Mouse (Mus musculus) stomach, embryonic 15.5 days (tissue): ENCODE measurements around the gene Slx1b. TPM values are rescaled to one million over a fixed set of nuclear protein-coding genes. Genes with fewer than 3 reads are reported as not detected.
"Not testable (repeated sequence)": the region's sequence is repeated elsewhere in the genome, so short reads cannot be mapped to it uniquely, and the experiment has no call there.

ENCODE experiments used
- ATAC-seq: fragments of 200-750 bp; cut with Nextera tagmentation; 2 replicates; pipeline ENCODE4 v1.8.0; 2017; ENCODE audit warnings: low read depth, moderate number of reproducible peaks, moderate TSS enrichment; ENCODE audit not compliant: insufficient read depth, low FRiP score
- H3K27ac ChIP-seq: fragments of 300-500 bp; sonication (generic); 2 replicates; pipeline ENCODE4 v1.5.1; 2015; ENCODE audit warnings: mild to moderate bottlenecking, inconsistent platforms
- H3K27me3 ChIP-seq: fragments of 300-500 bp; sonication (generic); replicated peaks from 2 replicates; pipeline ENCODE4 v1.6.1; 2015; ENCODE audit warnings: inconsistent platforms
- H3K36me3 ChIP-seq: fragments of 300-500 bp; sonication (generic); 2 replicates; pipeline ENCODE4 v1.6.1; 2015; ENCODE audit warnings: inconsistent platforms
- H3K4me1 ChIP-seq: fragments of 300-500 bp; sonication (generic); 2 replicates; pipeline ENCODE4 v1.6.1; 2015; ENCODE audit warnings: inconsistent platforms
- H3K4me2 ChIP-seq: fragments of 300-500 bp; sonication (generic); 2 replicates; pipeline ENCODE4 v1.6.1; 2015; ENCODE audit warnings: mild to moderate bottlenecking, inconsistent platforms
- H3K4me3 ChIP-seq: fragments of 300-500 bp; sonication (generic); replicated peaks from 2 replicates; pipeline ENCODE4 v1.5.1; 2015; ENCODE audit warnings: inconsistent platforms
- H3K9ac ChIP-seq: fragments of 300-500 bp; sonication (generic); 2 replicates; pipeline ENCODE4 v1.6.1; 2015; ENCODE audit warnings: inconsistent platforms
- H3K9me3 ChIP-seq: fragments of 300-500 bp; sonication (generic); 2 replicates; pipeline ENCODE4 v1.6.1; 2016; ENCODE audit warnings: inconsistent platforms
- WGBS: fragments of 180-500 bp; shearing (Covaris S2); methylation state at CpG from one replicate; pipeline ENCODE4 v1.1.7; 2015; 5-methylcytosine and 5-hydroxymethylcytosine counted together
- polyA plus RNA-seq: library from polyadenylated mRNA; unstranded; fragments of >200 nt; fragmentation: Nextera tagmentation; extraction: Ambion mirVana; gene quantifications from 2 replicates; pipeline ENCODE4 v1.2.1, GENCODE M21; 2015

The Slx1b gene
- polyA plus RNA-seq, 1 experiment from 2014 or later, result 7.9 TPM

DNA sequence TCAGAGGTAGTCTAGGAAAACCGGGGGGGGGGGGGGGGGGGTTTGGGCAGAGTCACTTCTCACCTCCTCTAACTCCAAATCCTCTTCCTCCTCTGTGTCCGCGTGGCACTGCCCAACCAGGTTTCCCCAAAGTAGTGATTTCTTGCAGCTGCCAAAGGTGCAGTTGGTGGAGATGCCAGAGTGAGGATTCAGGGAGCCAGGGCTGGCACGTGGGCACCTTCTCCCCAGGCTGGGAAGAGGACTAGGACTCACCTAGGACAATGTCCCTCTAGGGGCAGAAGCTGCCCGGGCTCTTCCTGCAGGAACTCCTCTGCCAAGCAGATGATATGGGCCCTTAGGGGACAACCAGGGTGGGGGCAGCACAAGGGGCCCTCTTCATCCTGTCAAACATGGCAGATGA lies 3.9 kb downstream of the Slx1b start:
- WGBS, result 75% methylated on average over 5 of the region's 5 CpGs
- no peak overlapping the region for H3K4me3 ChIP-seq
- ATAC-seq, result no peak

GRCm38 (mm10) chr7:126690737-126691136 lies 4.8 kb downstream of the Slx1b start:
- Histone ChIP-seq H3K36me3 (peaks cover 17% of the 10 kb centered on the region), H3K4me3 (no peak overlapping the region), H3K9ac (no peak overlapping the region), H3K4me1 (0 out of 2 replicates have a peak, but pooled peaks cover 5% of the 10 kb centered on the region), H3K9me3 (no peaks in the 10 kb centered on the region), H3K4me2 (no peak overlapping the region), H3K27me3 (no peaks in the 10 kb centered on the region), H3K27ac (no peak overlapping the region)
- ATAC-seq, result no peak
- WGBS, result 84% methylated on average over 3 of the region's 3 CpGs

More for the DNA sequence above, 3.9 kb downstream of the Slx1b start:
- Histone ChIP-seq H3K9ac (no peak overlapping the region), H3K27ac (no peak overlapping the region), H3K4me1 (peaks cover 10% of the 10 kb centered on the region), H3K4me2 (no peak overlapping the region), H3K9me3 (no peaks in the 10 kb centered on the region), H3K36me3 (peaks cover 17% of the 10 kb centered on the region), H3K27me3 (no peaks in the 10 kb centered on the region)

DNA sequence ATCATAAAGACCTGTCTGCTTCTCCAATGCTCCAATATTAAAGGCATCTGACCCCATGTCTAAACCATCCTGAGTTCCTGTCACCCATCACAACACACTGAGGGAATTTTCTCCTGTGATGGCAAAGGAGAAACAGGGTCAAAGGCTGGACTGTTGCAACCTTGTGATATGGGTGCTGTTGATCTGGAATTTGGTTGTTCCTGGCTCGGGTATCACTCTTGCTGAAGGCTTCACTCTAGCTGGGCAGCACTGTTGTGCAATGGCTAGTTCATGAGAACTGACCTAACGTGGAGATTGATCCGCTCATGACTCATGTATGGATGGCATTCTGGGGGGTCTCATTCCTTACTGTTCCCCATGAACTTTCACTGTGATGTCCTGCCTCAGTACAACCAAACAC lies 6.6 kb downstream of the Slx1b start:
- 72% methylated on average over 3 of the region's 3 CpGs for WGBS
- Histone ChIP-seq H3K27ac (no peak overlapping the region), H3K4me3 (no peak overlapping the region), H3K4me2 (no peak overlapping the region), H3K27me3 (no peaks in the 10 kb centered on the region), H3K36me3 (peaks cover 17% of the 10 kb centered on the region), H3K9ac (no peak overlapping the region), H3K4me1 (no peaks in the 10 kb centered on the region), H3K9me3 (no peaks in the 10 kb centered on the region)
- ATAC-seq, result no peak

DNA sequence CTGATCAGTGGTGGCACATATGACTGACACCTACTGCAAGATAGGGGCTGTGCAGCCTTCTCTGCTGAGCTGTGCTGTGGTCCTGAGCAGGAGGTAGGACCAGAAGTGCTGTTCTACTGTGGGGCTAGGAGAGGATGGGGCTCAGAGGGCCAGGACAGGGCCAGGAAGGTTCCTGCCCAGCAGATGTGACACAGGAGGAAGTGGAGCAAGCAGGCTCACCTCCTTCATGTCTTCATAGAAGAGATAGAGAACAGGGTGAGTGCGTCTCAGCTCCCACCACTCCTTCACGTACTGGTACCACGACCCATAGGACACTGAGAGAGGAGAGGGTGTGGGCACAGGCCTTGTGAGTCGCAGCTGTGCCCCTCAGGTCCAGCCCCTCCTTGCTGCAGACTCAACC lies 7.4 kb downstream of the Slx1b start:
- ATAC-seq, H3K4me2 ChIP-seq: not testable (repeated sequence)
- 74% methylated on average over 4 of the region's 4 CpGs for WGBS

DNA sequence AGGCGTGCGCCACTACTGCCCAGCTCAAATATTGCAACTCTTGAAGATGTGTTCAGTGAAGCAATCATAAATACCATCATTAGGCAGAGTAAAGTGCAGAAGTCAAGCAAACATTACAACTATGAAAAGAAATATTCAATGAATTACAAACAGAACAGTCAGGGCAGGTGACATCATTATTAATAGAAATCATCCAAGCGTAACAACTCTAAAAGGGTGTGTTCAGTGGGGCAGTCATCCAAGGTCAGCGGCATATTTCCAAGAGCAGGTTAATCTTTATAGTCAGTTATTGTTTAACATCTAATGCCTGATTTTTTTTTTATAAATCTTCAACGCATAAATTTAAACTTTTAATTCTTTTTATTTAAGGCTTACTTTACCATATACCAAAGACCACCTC lies 14.4 kb downstream of the Slx1b start:
- ATAC-seq, result no peak
- H3K4me2 ChIP-seq, result no peak overlapping the region
- no peaks in the 10 kb centered on the region for H3K27me3 ChIP-seq
- no peaks in the 10 kb centered on the region for H3K9me3 ChIP-seq
- H3K27ac ChIP-seq, result no peak overlapping the region
- 79% methylated on average over 5 of the region's 5 CpGs for WGBS
- H3K9ac ChIP-seq, result no peak overlapping the region
- no peaks in the 10 kb centered on the region for H3K36me3 ChIP-seq
- no peak overlapping the region for H3K4me3 ChIP-seq
- H3K4me1 ChIP-seq, result no peaks in the 10 kb centered on the region

More for the DNA sequence above, 7.4 kb downstream of the Slx1b start:
- H3K36me3 ChIP-seq, result peaks cover 17% of the 10 kb centered on the region
- not testable (repeated sequence) for H3K4me3 ChIP-seq, H3K4me1 ChIP-seq, H3K27ac ChIP-seq, H3K9me3 ChIP-seq, H3K27me3 ChIP-seq, H3K9ac ChIP-seq

DNA sequence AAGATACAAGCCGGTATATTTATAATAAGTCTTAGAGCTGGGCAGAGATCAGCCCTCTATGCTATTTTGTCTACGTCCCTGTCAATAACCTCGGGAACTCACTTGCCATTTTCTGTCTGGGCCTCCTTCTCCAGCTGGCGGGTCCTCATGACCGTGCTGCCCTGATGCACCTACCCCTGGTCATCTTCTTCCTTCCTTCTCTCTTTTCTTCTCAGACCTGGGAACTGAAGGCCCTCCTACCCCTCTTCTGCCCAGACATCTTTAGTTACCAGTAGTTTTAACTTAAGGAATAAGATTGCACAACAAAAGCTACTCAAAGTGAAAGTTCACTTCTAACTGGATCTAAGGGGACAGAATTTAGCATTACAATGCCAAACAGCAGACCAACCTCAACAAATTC lies 15.9 kb downstream of the Slx1b start:
- Histone ChIP-seq H3K27me3 (no peaks in the 10 kb centered on the region), H3K4me1 (no peaks in the 10 kb centered on the region), H3K4me3 (no peak overlapping the region), H3K27ac (no peak overlapping the region), H3K36me3 (no peaks in the 10 kb centered on the region), H3K9me3 (no peaks in the 10 kb centered on the region), H3K4me2 (no peak overlapping the region), H3K9ac (no peak overlapping the region)
- WGBS, result 85% methylated on average over 5 of the region's 5 CpGs
- no peak for ATAC-seq

DNA sequence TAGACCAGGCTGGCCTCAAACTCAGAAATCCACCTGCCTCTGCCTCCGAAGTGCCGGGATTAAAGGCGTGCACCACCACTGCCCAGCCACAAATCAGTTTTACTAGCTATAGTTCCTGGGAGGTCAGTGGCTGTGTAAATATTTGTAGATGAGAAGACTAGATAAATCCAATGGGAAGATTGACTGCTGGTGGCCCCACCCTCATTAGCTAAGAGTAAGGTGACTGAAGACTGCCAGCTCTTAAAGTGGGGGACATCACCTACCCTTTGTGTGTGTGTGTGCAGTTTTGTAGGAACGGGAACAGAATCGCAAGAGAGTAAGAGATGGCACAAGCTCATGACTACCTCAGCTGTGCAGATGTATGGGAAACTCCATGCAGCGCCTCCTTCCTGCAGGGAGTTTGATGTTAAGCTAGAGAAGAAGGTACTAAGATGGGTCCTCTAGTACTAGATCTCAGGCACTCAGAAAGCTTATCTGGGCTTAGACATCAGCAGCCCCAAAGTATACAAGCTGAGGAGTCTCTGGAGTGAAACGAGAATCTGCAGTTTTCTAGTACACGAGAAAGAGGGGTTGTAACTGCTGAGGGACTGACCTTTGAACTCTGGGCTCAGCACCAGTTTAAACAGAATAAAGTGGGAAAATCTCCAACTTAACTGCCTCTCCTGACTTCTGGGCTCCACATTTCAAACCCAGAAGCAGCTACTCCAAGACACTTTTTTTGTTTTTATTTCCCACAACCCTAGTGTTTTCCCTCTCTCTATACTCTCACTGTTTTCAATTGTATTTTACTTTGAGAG lies 16.8 kb downstream of the Slx1b start:
- Histone ChIP-seq H3K27me3 (no peaks in the 10 kb centered on the region), H3K27ac (no peak overlapping the region), H3K4me3 (no peak overlapping the region), H3K36me3 (0 out of 2 replicates have a peak, but pooled peaks cover 2% of the 10 kb centered on the region), H3K9ac (no peak overlapping the region), H3K4me1 (no peaks in the 10 kb centered on the region), H3K9me3 (no peaks in the 10 kb centered on the region), H3K4me2 (no peak overlapping the region)
- WGBS, result 52% methylated on average over 8 of the region's 8 CpGs
- ATAC-seq, result no peak

- Histone ChIP-seq H3K4me2 (no peak overlapping the region), H3K27me3 (no peaks in the 10 kb centered on the region), H3K9me3 (no peaks in the 10 kb centered on the region), H3K4me1 (no peaks in the 10 kb centered on the region), H3K36me3 (peaks cover 14% of the 10 kb centered on the region), H3K9ac (no peak overlapping the region), H3K4me3 (no peak overlapping the region), H3K27ac (no peak overlapping the region)
- 86% methylated on average over 4 of the region's 4 CpGs for WGBS
- no peak for ATAC-seq
Observed at GRCm38 (mm10) chr7:126676631-126677220, 18.9 kb downstream of the Slx1b start.

DNA sequence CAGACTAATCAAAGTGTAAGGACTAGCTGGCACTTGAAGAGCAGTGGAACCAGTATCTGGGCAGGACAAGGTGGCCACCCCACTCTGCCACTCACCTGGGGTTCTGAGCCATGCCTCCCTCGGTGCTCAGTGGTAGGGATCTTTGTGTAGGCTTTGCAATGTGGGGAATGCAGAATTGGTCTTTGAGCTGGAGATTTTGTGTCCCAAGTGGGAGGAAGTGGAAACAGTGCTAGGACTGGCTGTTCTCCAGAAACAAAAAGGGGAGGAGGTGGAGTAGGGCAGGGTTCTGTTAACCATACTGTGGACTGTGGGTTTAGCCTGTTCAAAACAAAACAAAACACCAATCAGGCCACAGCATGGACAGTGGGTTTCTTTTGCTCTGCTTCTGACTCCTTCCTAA lies 19.4 kb downstream of the Slx1b start, which contains the start of gene Sult1a1:
Sult1a1 (minus strand) TSS at position 226 of the 400 bp plus-strand sequence.
- no peaks in the 10 kb centered on the region for H3K4me1 ChIP-seq
- H3K27me3 ChIP-seq, result no peaks in the 10 kb centered on the region
- no peak within 1 kb of the TSS; the same call in 1 of the 2 replicates for H3K4me3 ChIP-seq
- no peaks in the 10 kb centered on the region for H3K9me3 ChIP-seq
- WGBS, result 64% methylated on average over 1 of the region's 1 CpGs
- no peak within 1 kb of the TSS for H3K4me2 ChIP-seq
- H3K9ac ChIP-seq, result no peak within 1 kb of the TSS
- no peak for ATAC-seq
- H3K27ac ChIP-seq, result peak within 1 kb of the TSS; percentile 23; the same call in 1 of the 2 replicates
- peaks cover 18% of the 10 kb centered on the region for H3K36me3 ChIP-seq

DNA sequence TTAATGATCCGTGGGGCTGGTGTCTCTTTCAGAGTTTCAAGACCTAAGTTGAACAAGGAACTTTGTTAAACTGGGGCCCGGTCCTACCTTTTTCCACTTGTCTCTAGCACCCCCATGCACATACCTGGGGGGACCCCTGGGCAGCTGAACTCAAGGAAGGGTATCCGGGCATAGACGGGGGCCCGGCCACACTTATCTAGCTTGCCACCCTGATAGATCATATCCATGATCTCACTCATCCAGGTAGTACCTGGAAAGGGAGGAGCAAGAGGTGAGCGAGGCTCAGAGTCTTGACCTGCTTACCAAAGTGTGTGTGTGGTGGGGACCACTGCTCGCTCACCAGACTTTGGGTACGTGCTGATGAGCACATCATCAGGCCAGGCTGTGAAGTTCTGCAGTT lies 20.5 kb downstream of the Slx1b start:
- no peaks in the 10 kb centered on the region for H3K27me3 ChIP-seq
- no peak overlapping the region for H3K9ac ChIP-seq
- no peak overlapping the region for H3K27ac ChIP-seq
- no peak overlapping the region for H3K4me3 ChIP-seq
- ATAC-seq, result no peak
- H3K4me2 ChIP-seq, result no peak overlapping the region
- H3K36me3 ChIP-seq, result peaks cover 18% of the 10 kb centered on the region
- no peaks in the 10 kb centered on the region for H3K9me3 ChIP-seq
- no peaks in the 10 kb centered on the region for H3K4me1 ChIP-seq
- 91% methylated on average over 8 of the region's 8 CpGs for WGBS

- Histone ChIP-seq H3K36me3 (peaks cover 18% of the 10 kb centered on the region), H3K9me3 (no peaks in the 10 kb centered on the region), H3K4me3 (no peak overlapping the region), H3K4me1 (peaks cover 6% of the 10 kb centered on the region; the same call in 1 of the 2 replicates), H3K27me3 (no peaks in the 10 kb centered on the region), H3K4me2 (no peak overlapping the region), H3K27ac (no peak overlapping the region), H3K9ac (no peak overlapping the region)
- 91% methylated on average over 9 of the region's 9 CpGs for WGBS
- no peak for ATAC-seq
Observed at GRCm38 (mm10) chr7:126672111-126672510, 23.5 kb downstream of the Slx1b start.

GRCm38 (mm10) chr7:126670152-126670551 lies 25.4 kb downstream of the Slx1b start:
- Histone ChIP-seq H3K9ac (no peak overlapping the region), H3K4me3 (no peak overlapping the region), H3K36me3 (peaks cover 23% of the 10 kb centered on the region), H3K9me3 (no peaks in the 10 kb centered on the region), H3K27me3 (no peaks in the 10 kb centered on the region), H3K27ac (no peak overlapping the region), H3K4me2 (no peak overlapping the region), H3K4me1 (peaks cover 6% of the 10 kb centered on the region; the same call in 1 of the 2 replicates)
- 90% methylated on average over 3 of the region's 3 CpGs for WGBS
- no peak for ATAC-seq
